Mouse (Mus musculus): Measurements from ENCODE around the gene Pitpnc1.
A peak's percentile ranks its signal among the peaks of the same experiment; 100 is the strongest.

Gene Pitpnc1

DNA sequence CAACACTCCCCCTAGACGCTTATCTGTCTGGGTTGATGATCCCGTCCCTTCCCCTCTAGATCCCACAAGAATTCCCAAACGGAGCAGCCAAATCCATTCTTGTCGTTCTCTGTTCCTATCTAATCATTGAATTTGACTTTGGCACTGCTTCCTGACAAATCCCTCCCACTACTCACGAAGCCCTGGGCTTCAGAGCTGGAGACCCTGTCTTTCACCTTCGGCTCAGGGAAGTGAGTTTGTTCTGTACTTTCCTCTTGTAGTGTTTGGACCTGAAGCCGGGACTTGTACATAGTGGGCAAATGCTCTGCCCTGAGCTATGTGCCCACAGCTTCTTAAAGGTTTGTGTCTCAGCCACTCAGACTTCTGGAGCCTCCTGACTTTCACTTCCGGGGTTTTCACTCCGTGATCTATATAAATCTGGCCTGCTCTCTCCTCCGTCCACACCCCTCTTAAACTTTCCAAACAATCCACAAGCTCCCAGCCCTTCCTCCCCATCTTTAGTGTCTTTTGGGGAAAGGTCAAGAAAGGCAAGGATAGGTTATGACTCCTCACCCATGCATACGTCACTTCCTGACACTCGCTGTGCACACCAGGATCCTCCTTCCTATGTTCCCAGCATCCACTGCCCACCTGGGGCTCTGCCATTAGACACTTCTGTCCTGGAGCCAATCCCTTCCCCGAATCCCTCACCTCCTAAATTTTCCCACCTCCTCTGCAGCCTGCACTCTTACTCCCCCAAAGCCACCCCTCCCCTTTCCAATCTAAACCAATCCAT lies 104.4 kb downstream of the Pitpnc1 start:
- no peak for DNase-seq

DNA sequence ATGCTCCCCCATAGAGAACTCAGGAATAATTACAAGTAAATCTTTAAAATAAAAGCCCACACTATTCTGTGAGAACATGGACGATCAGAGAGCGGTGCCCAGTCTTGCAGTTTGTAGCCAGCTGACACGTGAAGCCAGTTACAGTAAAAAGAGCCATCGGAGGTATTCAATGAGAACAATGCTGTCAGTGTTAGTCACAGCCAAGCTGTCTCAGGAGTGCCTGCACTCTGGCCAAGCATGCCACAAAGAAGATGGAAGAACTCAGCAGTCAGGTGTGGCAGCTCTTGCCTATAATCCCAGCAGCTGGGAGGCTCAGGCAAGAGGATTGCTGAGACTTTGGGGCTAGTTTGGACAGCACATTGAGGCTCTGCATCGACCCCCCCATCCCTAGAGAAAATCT lies 111.8 kb downstream of the Pitpnc1 start:
- no peak for DNase-seq

DNA sequence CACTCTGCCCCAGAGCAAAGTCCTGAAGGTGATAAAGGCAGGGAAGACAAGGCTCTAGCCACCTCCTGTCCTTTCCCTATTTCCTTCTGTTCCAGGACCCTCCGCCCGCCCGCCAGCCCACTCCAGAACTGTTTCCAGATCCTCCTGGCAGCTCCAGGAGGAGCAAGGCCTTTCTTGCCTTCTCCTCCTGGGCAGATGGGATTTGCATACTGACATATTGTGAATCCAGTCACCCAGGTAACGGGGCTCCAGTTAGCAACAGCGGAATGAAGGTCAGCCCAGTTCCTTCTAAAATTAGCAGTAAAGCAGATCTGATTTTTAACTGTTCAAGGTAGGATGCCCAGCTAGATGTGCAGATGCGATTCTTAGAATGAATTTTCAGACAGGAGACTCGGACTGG lies 114.3 kb downstream of the Pitpnc1 start:
- no peak for DNase-seq

DNA sequence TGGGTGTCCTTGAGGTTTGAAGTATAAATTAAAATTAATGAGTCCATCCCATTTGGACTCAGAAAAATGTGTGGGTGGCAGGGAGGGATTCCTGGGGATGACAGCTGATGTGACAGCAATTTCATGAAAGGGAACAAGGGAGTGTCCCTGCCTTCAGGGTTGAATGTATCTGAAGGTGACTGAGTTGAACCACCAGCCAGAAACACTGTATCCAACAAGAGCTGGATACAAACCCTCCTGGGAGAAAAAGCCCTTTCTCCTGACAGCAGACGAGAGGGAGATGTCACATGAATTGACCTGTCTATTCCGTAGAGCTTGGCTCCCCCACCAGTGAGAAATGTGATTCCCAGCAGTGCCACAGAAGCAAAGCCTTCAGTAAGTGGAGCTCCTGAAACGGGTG lies 115.0 kb downstream of the Pitpnc1 start:
- DNase-seq = no peak

DNA sequence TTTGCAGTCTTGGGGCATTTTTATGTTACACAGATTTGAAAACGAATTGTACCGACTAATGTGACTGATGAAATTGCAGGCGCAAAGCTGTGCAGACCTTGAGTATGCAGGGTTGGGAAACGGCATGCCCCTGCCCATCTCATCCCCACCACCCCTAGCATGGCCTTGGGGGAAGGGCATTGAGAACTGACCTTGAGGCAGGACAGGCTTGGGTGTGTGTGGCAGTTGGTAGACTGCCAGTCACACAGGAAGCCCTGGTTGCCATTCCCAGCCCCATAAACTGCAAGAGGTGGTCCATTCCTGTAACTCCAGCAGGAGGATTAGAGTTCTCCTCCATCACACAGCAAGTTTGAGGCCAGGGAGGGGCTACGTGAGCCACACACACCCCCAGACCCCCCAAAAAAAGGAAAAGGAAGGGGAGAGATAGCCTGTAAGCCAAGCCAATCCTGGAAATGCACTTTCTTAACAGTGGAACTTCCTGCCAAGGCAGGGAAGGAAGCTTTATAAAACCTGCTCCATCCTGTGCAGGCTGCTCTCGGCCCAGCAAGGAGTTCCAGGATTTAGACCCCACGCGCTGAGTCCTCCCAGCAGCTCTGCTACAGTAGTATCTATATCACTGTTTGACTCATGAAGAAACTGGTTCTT lies 115.9 kb downstream of the Pitpnc1 start:
- DNase-seq = no peak

DNA sequence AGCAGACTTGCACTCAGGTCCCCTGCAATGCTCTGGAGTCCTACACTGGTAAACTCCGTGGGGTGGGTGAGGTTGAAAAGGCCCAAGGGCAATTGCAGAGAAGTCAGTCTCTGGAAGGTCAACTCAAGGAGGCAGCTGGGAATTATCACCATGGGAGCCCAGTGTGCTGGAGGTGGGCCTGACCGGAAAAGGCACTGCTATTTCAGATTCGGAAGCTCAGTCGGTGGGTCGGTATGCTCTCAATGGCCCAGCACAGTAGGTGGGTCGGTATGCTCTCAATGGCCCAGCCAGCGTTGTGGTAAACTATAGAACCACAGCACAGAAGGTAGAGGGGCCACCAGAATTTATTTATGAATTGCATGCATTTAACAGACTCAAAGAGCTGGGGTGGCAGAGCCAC lies 117.9 kb downstream of the Pitpnc1 start:
- no peak for DNase-seq

DNA sequence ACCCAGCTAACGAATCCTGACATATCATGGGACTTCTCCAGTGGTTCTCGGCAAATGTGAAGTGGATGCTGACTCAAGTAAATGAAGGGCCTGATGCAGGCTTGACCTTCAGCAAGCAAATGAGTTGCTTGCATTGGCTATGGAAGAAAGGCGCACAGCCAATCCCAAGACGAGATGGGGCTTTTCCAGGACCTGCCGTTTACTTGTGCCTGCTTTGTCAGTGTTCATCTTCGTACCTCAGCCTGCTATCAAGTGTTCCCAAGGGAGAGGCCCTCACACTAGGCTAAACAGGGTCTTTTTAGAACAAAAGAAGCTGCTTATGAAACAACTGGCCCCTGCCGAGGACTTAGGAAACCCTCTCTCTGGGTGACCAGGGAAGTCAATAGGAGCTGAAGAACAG lies 120.7 kb downstream of the Pitpnc1 start:
- DNase-seq = no peak

DNA sequence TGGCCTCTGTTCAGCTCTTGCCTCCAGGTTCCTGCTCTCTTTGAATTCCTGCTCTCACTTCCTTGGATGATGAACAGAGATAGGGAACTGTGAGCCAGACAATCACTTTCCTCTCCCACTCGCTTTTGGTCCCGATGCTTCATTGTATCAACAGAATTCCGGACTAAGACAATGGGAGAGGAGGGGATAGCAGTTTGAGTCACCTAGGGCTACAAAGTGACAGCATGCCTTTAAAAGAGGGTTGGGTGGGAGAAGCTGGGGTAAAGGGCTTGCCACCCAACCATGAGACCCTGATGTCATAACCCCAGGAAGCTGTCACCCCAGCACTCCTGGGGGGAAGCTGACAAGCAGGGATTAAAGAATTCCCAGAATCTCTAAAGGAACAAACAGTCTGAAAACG lies 127.5 kb downstream of the Pitpnc1 start:
- DNase-seq = no peak

DNA sequence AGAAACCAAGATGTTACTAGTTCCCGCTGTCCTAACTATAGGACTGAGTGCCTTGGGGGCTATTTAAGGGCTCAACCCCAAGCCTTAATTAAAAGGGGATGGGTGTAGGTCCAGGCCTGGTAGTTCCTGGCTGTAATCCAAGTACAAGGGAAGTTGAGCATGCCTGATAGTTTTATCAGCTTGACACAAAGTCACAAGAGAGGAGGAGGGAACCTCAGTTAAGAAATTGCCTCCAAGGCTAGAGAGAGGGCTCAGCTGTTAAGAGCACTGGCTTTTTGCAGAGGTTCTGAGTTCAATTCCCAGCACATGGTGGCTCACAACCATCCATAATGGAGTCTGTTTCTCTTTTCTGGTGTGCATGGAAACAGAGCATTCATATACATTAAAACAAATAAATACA lies 128.1 kb downstream of the Pitpnc1 start:
- DNase-seq = no peak

DNA sequence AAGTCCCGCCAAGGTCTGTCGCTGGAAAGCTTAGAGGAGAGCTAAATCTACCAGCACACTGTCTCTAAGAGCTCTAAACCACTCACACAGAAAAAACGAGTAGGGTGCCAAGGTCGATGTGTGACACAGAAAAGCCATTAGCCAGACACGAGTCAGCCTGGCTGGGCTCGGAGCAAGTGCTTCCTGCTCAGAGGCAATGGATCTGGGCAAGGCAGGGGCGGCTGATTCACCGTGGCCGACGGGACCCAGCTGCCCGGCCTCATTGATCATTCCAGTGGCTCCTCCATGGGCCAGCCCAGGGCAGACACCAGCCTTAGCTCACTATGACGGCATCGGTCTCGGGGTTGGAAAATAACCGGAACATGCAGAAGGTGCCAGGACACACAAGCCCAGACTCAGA lies 129.2 kb downstream of the Pitpnc1 start:
- peak; percentile 70 to 88 for DNase-seq

DNA sequence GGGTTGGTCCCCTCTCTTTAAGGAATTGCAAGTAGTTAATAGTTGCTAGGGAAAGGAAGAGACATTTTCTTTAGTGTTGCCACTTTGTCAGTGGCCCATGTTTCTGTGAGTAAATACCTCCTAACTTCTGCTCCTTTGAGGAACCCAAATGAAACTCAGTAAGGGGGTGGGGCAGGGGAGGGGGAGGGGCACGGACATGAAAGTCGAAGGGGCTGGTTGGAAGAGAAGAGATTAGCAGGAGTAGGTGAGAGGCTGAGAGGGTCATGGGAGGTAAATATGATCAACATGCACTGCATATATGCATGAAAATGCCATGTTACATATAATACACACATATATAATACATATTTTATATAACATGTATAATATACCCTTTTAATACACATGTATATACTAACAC lies 129.7 kb downstream of the Pitpnc1 start:
- DNase-seq = no peak

DNA sequence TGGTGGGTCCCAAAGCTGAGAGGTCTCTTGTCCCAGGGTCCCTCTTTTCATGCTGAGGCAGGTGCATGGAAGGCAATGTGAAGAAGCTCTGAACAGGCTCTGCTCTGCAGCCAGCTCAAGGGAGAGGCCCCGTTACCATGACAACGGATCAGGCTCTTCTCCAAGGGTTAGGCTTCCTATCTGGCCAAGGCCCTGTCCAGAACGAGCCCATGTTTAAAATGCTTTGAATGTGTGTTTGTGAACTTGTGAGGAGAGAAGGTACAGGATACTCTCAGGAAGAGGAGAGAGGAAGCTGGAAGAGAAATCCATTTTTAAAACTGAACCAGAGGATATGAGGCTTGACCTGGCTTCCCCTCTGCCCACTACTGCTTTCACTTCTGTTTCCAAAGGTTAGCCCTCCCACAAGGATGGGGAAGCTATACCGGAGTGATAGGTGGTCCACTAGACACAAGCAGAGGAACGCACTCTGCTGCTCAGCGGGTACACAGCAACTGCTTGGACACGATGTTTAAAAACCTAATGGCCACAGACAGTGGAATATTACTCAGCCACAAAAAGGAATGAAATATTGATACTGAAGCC lies 131.2 kb downstream of the Pitpnc1 start:
- DNase-seq = peak in 1 of 2 experiments; percentile 35

DNA sequence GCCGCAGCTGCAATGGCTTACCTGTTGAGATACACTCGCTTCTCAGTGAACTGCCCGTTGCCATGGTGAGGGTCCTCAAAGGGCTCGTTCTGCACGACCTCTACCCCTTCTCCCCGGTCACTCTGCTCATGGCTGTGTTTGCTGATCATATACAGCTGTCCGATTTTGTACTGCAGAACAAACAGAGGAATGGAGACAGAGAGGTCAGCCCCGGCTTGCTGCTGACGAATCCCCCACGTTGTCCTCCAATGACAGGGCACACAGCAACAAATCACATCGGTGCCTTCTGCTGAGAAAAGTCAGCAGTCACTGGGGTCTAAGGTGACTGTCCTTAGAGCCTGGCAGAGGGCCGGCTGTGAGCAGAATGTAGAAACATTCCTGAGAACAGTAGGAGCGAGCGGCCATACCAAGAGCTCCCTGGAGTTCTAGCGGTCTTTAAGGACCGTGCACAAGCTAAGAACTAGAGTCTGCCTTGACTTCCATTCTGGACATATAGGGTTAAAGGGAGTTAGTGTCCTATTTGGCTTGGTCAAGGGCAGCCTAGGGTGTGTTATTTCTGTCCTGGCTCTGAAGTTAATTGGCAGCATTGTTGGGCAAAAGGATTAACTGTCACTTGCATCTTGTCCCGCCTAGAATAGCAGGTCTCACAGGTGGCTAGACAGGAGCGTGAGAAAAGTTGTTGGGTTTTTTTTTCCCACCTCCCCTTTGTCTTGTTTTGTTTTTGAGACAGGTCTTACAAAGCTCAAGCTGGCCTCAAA lies 132.9 kb downstream of the Pitpnc1 start:
- peak; percentile 28 to 75 for DNase-seq

DNA sequence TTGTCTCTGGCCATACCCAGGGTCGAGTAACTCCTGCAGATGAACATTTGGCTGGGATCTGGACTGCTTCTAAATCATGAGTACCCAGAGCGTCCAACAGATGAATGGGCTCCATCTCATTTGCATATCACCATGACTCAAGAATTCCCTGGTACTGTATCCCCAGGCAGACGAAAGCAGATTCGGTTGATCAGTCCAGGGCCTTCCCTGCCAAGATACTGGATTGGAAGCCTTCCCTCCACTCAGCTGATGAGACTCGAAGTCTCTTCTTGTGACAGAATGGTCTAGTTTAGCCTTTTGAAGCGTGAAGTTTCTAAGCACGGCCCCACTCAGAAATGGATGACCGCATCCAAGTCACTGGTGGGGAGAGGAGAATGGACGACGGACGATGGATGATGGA lies 134.7 kb downstream of the Pitpnc1 start:
- peak in 1 of 2 experiments; percentile 16 for DNase-seq

DNA sequence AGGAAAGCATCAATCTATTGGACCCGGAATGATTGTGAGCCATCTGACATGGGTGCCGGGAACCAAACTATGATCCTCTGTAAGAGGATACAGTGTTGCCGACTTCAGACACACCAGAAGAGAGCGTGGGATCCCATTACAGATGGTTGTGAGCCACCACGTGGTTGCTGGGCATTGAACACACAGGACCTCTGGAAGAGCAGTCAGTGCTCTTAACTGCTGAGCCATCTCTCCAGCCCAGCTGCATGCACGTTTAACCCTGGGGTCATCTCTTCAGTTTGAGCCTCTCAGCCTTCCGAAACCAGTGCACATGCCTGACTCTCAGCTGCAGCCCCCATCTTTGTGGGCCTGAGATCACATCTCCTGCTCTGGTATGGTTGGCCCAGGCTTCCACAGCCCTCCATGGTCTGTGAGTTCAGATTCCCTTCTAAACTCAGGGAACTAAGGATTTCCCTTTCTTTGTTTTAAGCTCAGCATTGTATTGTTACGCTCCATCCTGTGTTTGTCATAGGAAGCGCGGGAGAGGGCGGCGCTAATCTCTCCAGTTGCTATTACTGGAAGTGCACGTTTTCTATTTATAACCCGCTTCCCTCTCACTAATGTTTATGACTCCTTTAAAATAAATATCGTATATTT lies 135.5 kb downstream of the Pitpnc1 start:
- peak; percentile 49 to 73 for DNase-seq

DNA sequence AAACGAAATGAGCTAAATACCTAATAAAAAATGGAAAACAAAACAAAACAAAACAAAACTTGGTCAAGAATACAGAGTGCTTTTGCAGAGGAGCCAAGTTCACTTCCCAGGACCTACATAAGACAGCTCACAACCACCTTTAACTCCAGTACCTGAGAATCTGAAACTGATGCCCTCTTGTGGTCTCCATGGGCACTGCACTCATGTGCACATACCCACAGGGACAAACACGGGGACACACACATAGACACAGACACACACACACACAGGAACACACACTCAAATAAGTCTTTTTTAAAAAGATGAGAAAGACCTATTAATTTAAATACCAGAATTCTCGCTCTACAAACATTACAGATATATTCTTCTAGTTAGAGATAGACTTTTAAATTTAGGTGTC lies 137.6 kb downstream of the Pitpnc1 start:
- no peak for DNase-seq

DNA sequence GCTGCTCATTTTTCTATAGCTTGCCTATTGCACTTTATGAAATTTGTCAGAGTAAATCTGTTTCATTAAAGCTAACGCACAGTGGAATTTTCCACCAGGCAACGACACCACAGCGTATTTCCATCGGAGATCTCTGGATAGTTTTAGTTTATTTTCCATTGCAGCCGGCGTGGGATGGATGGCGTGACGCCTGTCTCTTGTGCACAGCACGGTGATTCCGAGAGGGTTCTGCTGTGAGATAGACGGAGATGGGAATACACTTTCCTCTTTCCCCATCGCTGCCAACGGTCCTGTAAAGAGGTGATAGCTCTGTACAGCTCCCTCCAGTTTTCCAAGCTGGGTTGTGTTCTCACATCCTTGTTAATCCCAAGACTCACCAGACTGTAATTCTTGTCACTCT lies 138.2 kb downstream of the Pitpnc1 start:
- DNase-seq = no peak

DNA sequence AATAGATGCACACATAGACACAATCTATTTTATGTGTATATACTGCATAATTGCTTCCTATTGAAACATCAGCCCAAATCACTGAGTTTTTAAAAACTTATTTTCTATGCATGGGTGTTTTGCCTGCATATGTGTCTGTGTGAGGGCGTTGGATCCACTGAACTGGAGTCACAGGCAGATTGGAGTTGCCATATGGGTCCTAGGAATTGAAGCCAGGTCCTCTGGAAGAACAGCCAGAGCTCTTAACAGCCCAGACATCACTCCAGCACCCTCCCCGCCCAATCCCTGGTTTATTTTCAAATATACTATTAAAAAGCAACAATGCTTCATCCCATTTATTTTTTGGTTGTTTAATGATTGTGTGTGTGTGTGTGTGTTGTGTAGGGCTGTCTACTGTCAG lies 139.1 kb downstream of the Pitpnc1 start:
- DNase-seq = no peak

DNA sequence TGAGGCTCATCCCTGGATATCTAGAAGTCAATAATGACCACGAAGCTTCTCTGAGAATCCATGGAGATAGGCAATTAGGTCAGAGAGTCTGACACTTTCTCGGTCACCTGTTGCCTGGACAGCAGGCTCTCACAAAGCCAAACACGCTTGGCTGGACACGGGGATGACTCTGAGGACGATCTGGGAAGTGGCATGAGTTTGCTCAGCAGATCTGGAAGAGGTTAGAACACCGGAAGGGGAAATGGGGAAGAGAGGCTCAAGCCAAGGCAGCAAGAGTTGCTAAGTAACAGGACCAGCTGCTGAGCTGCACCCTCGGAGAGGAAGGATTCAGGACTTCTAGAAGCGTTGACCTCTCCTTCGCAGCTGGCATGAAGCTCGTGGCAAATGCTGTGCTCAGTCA lies 143.2 kb downstream of the Pitpnc1 start:
- DNase-seq = no peak

DNA sequence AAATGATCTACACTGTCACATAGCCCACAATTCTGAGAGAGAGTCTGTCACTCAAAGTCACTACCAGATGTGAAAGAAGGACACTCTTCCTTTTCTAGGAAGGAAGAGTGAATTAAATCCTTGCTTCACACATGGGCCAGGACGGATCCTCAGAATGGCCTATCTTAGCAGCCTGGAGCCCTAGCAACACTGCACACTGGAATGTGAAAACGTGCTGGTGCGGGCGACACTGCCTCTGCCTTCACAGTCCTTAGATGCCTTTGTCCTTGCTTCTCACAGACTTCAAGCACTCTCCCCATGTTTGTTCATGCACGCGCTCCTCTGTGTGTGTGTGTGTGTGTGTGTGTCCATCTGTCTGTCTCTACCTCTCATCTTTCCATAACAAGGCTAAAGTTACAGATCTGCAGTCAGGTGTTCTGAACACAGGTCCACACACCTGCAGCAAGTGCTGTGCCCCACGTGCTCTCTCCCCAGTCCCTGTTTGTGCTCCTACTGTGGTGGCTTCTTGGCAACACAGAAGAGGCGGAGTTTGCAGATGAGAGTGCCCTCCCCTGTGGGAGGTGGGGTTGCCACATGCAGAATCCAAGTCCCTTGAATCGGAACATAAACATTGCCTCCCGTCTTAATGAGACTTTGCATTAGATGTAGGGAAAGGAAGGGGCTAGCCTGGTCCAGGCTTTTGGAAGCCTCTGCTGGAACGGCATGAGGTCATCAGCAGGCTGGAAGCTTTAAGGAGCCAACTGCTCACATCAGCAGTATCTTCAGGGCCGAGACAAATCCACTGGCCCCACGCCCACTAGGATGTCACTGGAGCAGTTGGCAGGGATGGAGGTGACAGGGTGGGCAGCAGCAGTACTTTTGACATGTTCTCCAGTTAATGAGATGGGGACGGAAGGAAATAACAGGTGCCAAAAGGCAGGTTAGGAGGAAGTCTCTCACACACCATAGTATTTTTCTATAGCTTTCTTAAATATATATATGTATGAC lies 144.5 kb downstream of the Pitpnc1 start:
- DNase-seq = peak; percentile 44

DNA sequence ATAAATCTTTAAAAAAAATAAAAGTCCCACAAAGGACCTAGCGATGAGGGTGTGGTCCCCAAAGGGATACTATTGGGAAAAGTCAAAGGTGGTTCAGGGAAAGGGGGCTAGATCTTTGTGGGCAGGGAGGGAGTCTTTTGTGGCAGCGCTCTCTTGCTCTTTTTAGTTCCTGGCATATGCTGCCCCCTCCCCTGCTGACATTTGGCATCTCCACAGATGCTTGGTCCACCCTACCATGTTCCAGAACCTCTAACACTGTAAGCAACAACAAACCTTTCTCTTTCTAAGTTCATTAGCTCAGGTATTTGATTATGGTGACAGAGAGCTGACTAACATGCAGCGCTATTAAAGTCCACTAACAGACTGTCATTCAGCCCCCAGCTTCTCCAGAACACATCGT lies 145.3 kb downstream of the Pitpnc1 start:
- no peak for DNase-seq

DNA sequence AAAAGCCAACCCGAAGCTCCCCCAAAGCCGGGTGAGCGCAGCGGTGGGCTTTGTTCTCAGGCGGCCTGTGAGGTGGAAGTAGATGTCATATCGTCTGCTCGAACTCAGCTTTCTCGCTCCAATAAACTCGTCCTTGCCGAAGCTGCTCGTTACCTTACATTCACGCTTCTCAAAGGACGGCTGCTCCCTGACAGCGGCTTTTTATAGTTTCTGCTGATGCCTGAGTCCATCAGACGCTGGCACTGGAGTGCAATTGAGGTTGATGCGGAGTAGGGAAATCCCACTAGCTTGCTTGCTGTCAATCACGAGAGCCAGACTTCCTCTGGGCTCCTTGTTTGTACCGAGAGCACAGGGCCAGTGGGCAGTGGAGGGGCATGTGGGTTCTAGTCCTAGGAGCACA lies 147.3 kb downstream of the Pitpnc1 start:
- no peak for DNase-seq
